Mouse (Mus musculus): ENCODE results near the gene Ubxn11. TPM values are rescaled to one million over a fixed set of nuclear protein-coding genes. Genes with fewer than 3 reads are reported as not detected.
"Not testable (repeated sequence)": the region's sequence is repeated elsewhere in the genome, so short reads cannot be mapped to it uniquely, and the experiment has no call there.

The Ubxn11 gene
- polyA plus RNA-seq, 1 experiment from 2014 or later: 9.0 TPM

GRCm38 (mm10) chr4:134138857-134139256, 36.5 kb downstream of the Ubxn11 start:
- no peaks in the 10 kb centered on the region for H3K27me3 ChIP-seq (replicated peaks; ENCODE audit: control insufficient read depth, insufficient read depth, low read length)
- no peak overlapping the region for H3K27ac ChIP-seq (ENCODE audit: low read depth, low read length)
- no peak overlapping the region for H3K9ac ChIP-seq (ENCODE audit: low read length)
- H3K4me2 ChIP-seq (ENCODE audit: low read length): no peak overlapping the region
- H3K4me3 ChIP-seq (ENCODE audit: low read depth, low read length): no peak overlapping the region
- H3K4me1 ChIP-seq (ENCODE audit: control insufficient read depth, insufficient read depth, low read length): no peaks in the 10 kb centered on the region
- DNase-seq (ENCODE audit: low spot score) (no peak), ATAC-seq (no peak)
- H3K36me3 ChIP-seq (ENCODE audit: control insufficient read depth, insufficient read depth, low read length): peaks cover 10% of the 10 kb centered on the region; the same call in 1 of the 2 replicates
- no peaks in the 10 kb centered on the region for H3K9me3 ChIP-seq (replicated peaks; ENCODE audit: control insufficient read depth, low read length)
- 82% methylated on average over 2 of the region's 2 CpGs for WGBS

- H3K36me3 ChIP-seq (ENCODE audit: control insufficient read depth, insufficient read depth, low read length): peaks cover 20% of the 10 kb centered on the region
- not testable (repeated sequence) for DNase-seq (ENCODE audit: low spot score); H3K27ac ChIP-seq (ENCODE audit: low read depth, low read length); H3K9me3 ChIP-seq (replicated peaks; ENCODE audit: control insufficient read depth, low read length); H3K9ac ChIP-seq (ENCODE audit: low read length); H3K27me3 ChIP-seq (replicated peaks; ENCODE audit: control insufficient read depth, insufficient read depth, low read length); H3K4me3 ChIP-seq (ENCODE audit: low read depth, low read length); H3K4me1 ChIP-seq (ENCODE audit: control insufficient read depth, insufficient read depth, low read length); ATAC-seq; H3K4me2 ChIP-seq (ENCODE audit: low read length)
- WGBS: 97% methylated on average over 5 of the region's 5 CpGs
Observed at GRCm38 (mm10) chr4:134144297-134144696, 41.9 kb downstream of the Ubxn11 start.

DNA sequence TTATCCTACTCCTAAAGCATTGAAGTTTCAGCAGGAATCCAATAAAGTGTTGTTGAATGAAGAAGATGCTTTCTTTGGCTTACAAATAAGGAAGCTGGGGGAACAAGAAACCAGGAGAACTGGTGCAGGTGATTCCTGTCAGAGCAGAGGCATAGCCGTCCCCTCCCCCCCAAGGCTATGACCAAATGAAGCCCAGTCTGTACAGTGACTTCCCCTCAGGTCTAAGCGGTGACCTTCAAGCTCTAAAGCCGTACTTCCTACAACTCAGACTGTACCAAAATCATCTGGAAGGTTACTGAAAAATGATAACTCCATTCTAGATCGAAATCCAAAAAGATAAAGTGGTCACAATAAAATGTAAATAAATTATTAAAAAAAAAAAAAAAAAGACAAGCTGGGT, 47.0 kb downstream of the Ubxn11 start:
- H3K27ac ChIP-seq (ENCODE audit: low read depth, low read length): no peak overlapping the region
- H3K9me3 ChIP-seq (replicated peaks; ENCODE audit: control insufficient read depth, low read length): no peaks in the 10 kb centered on the region
- H3K4me1 ChIP-seq (ENCODE audit: control insufficient read depth, insufficient read depth, low read length): no peaks in the 10 kb centered on the region
- 90% methylated on average over 4 of the region's 4 CpGs for WGBS
- H3K36me3 ChIP-seq (ENCODE audit: control insufficient read depth, insufficient read depth, low read length): peaks cover 34% of the 10 kb centered on the region
- no peak for ATAC-seq
- no peak overlapping the region for H3K4me2 ChIP-seq (ENCODE audit: low read length)
- no peak for DNase-seq (ENCODE audit: low spot score)
- no peaks in the 10 kb centered on the region for H3K27me3 ChIP-seq (replicated peaks; ENCODE audit: control insufficient read depth, insufficient read depth, low read length)
- no peak overlapping the region for H3K9ac ChIP-seq (ENCODE audit: low read length)
- H3K4me3 ChIP-seq (ENCODE audit: low read depth, low read length): no peak overlapping the region

DNA sequence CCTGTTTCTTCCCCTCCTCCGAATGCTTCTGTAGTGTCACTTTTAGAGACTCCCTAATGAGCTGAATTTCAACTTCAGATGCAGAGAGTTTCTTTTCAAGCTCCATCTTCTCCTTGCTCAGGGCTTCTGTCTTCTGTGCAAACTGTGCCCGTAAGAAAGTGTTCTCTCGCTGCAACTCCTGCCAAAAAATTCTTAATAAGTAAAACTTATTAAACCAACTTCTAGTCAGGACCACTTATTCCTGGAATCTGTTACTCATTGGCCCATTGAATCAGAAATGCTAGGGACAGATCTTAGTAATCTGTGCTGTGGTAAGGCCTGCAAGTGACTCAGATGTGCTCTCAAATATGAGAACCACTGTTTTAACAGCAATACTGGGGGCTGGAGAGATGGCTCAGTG, 49.7 kb downstream of the Ubxn11 start:
- Histone ChIP-seq H3K27me3 (replicated peaks; ENCODE audit: control insufficient read depth, insufficient read depth, low read length) (no peaks in the 10 kb centered on the region), H3K9ac (ENCODE audit: low read length) (no peak overlapping the region), H3K9me3 (replicated peaks; ENCODE audit: control insufficient read depth, low read length) (no peaks in the 10 kb centered on the region), H3K4me2 (ENCODE audit: low read length) (no peak overlapping the region), H3K4me3 (ENCODE audit: low read depth, low read length) (no peak overlapping the region), H3K36me3 (ENCODE audit: control insufficient read depth, insufficient read depth, low read length) (peaks cover 36% of the 10 kb centered on the region), H3K4me1 (ENCODE audit: control insufficient read depth, insufficient read depth, low read length) (no peaks in the 10 kb centered on the region), H3K27ac (ENCODE audit: low read depth, low read length) (no peak overlapping the region)
- no peak for DNase-seq (ENCODE audit: low spot score)
- no peak for ATAC-seq
- 91% methylated on average over 3 of the region's 3 CpGs for WGBS

DNA sequence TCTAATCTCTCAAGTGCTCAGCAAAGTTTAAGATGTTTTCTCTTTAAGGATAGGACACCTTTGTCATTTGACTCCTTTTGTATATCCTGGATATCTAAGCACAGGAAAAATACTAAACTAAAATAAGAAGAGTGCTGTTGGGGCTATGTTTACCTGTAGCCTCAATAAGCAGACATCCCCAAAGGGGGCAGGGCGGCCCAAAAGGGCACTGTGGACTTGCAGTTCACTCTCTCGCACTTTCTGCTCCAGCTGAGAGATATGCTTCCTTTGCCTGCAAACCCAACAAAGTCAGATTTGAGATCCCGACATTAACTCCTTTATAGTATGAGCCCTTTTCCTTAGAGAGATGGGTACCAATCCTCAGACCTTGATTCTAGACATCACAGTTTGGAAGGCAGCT, 51.3 kb downstream of the Ubxn11 start:
- Histone ChIP-seq H3K36me3 (ENCODE audit: control insufficient read depth, insufficient read depth, low read length) (peaks cover 30% of the 10 kb centered on the region), H3K4me3 (ENCODE audit: low read depth, low read length) (no peak overlapping the region), H3K27ac (ENCODE audit: low read depth, low read length) (no peak overlapping the region), H3K4me2 (ENCODE audit: low read length) (no peak overlapping the region), H3K9me3 (replicated peaks; ENCODE audit: control insufficient read depth, low read length) (no peaks in the 10 kb centered on the region), H3K9ac (ENCODE audit: low read length) (no peak overlapping the region), H3K4me1 (ENCODE audit: control insufficient read depth, insufficient read depth, low read length) (no peaks in the 10 kb centered on the region), H3K27me3 (replicated peaks; ENCODE audit: control insufficient read depth, insufficient read depth, low read length) (no peaks in the 10 kb centered on the region)
- ATAC-seq (no peak), DNase-seq (ENCODE audit: low spot score) (no peak)
- WGBS: 95% methylated on average over 3 of the region's 3 CpGs

GRCm38 (mm10) chr4:134154354-134154753, 52.0 kb downstream of the Ubxn11 start:
- 92% methylated on average over 3 of the region's 3 CpGs for WGBS
- no peak overlapping the region for H3K4me2 ChIP-seq (ENCODE audit: low read length)
- H3K4me3 ChIP-seq (ENCODE audit: low read depth, low read length): no peak overlapping the region
- ATAC-seq (no peak), DNase-seq (ENCODE audit: low spot score) (no peak)
- H3K27me3 ChIP-seq (replicated peaks; ENCODE audit: control insufficient read depth, insufficient read depth, low read length): no peaks in the 10 kb centered on the region
- no peaks in the 10 kb centered on the region for H3K4me1 ChIP-seq (ENCODE audit: control insufficient read depth, insufficient read depth, low read length)
- H3K27ac ChIP-seq (ENCODE audit: low read depth, low read length): no peak overlapping the region
- H3K9ac ChIP-seq (ENCODE audit: low read length): no peak overlapping the region
- peaks cover 26% of the 10 kb centered on the region for H3K36me3 ChIP-seq (ENCODE audit: control insufficient read depth, insufficient read depth, low read length)
- H3K9me3 ChIP-seq (replicated peaks; ENCODE audit: control insufficient read depth, low read length): no peaks in the 10 kb centered on the region

DNA sequence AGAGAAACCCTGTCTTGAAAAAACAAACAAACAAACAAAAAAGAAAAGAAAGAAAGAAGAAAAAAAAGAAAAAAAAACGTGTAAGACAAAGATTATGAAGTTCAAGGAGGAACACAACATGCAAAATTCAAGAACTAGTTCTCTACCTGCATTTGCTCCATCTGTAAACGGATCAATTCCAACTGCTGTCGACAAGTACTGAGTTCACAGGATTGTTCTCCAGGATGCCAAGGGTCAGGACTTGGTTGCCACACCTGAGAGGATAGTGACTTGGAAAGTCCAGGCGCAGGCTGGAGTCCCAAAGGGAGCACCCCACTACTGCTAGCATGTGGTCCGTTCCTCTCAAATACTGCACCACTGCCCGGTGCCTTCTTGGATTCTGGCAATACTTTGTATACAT, 53.2 kb downstream of the Ubxn11 start:
- no peaks in the 10 kb centered on the region for H3K27me3 ChIP-seq (replicated peaks; ENCODE audit: control insufficient read depth, insufficient read depth, low read length)
- H3K4me3 ChIP-seq (ENCODE audit: low read depth, low read length): no peak overlapping the region
- peaks cover 25% of the 10 kb centered on the region for H3K36me3 ChIP-seq (ENCODE audit: control insufficient read depth, insufficient read depth, low read length)
- 93% methylated on average over 6 of the region's 6 CpGs for WGBS
- H3K27ac ChIP-seq (ENCODE audit: low read depth, low read length): no peak overlapping the region
- no peak overlapping the region for H3K9ac ChIP-seq (ENCODE audit: low read length)
- ATAC-seq: no peak
- no peaks in the 10 kb centered on the region for H3K4me1 ChIP-seq (ENCODE audit: control insufficient read depth, insufficient read depth, low read length)
- DNase-seq (ENCODE audit: low spot score): no peak
- no peak overlapping the region for H3K4me2 ChIP-seq (ENCODE audit: low read length)
- H3K9me3 ChIP-seq (replicated peaks; ENCODE audit: control insufficient read depth, low read length): no peaks in the 10 kb centered on the region

DNA sequence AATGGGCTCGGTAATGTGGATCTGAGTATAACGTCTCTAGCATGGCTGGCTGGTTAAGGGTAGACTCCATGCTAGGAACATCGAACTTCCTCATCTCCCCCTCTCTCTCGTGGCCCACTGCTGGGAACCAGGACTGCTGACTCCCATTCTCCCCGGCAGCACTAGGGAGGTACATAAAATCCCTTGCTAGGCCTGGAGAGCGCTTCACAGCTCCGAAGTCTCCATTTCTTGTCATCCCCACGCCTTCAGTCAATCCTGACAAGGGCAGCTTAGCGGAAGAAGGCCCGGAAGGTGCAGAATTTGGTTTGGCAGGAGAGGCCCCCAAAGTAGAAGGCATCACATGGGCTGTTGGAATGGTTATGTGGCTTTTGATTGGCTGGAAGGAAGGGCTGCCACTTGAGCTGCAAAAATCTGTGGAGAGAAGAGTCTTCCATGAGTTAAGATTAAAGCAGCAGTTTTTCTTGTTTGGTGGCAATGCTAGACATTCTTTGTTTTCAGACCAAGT, 53.6 kb downstream of the Ubxn11 start:
- Histone ChIP-seq H3K4me2 (ENCODE audit: low read length) (no peak overlapping the region), H3K27ac (ENCODE audit: low read depth, low read length) (no peak overlapping the region), H3K9ac (ENCODE audit: low read length) (no peak overlapping the region), H3K27me3 (replicated peaks; ENCODE audit: control insufficient read depth, insufficient read depth, low read length) (no peaks in the 10 kb centered on the region), H3K9me3 (replicated peaks; ENCODE audit: control insufficient read depth, low read length) (no peaks in the 10 kb centered on the region), H3K4me1 (ENCODE audit: control insufficient read depth, insufficient read depth, low read length) (no peaks in the 10 kb centered on the region), H3K36me3 (ENCODE audit: control insufficient read depth, insufficient read depth, low read length) (peaks cover 22% of the 10 kb centered on the region), H3K4me3 (ENCODE audit: low read depth, low read length) (no peak overlapping the region)
- 93% methylated on average over 10 of the region's 10 CpGs for WGBS
- ATAC-seq (no peak), DNase-seq (ENCODE audit: low spot score) (no peak)

DNA sequence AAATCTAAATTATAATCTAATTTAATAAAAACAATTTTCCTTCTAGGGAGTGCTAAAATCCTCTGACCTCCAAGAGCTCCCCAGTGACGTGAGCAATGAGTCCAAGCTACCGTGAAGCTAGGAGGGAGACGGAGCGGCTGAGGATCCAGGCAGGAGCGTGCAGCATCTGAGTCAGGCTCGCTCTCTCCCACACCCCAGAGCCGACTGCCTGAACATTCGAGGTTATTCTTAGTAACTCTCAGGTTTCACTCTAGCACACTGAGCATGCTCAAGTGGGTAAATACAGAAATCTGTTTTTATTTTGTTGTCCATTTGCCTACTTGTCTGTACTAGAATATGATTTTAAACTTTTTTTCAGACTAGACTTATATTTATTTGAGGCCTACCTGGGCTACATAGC, 54.4 kb downstream of the Ubxn11 start:
- peaks cover 15% of the 10 kb centered on the region for H3K36me3 ChIP-seq (ENCODE audit: control insufficient read depth, insufficient read depth, low read length)
- H3K9me3 ChIP-seq (replicated peaks; ENCODE audit: control insufficient read depth, low read length): no peaks in the 10 kb centered on the region
- H3K4me3 ChIP-seq (ENCODE audit: low read depth, low read length): no peak overlapping the region
- no peak overlapping the region for H3K27ac ChIP-seq (ENCODE audit: low read depth, low read length)
- 84% methylated on average over 8 of the region's 8 CpGs for WGBS
- DNase-seq (ENCODE audit: low spot score) (no peak), ATAC-seq (no peak)
- H3K4me2 ChIP-seq (ENCODE audit: low read length): no peak overlapping the region
- H3K27me3 ChIP-seq (replicated peaks; ENCODE audit: control insufficient read depth, insufficient read depth, low read length): no peaks in the 10 kb centered on the region
- H3K9ac ChIP-seq (ENCODE audit: low read length): no peak overlapping the region; the same call in 1 of the 2 replicates
- H3K4me1 ChIP-seq (ENCODE audit: control insufficient read depth, insufficient read depth, low read length): no peaks in the 10 kb centered on the region

All from forebrain, embryonic 14.5 days (tissue).